Comparison of ENCODE assay signal across 15 mouse cellular contexts in the genomic region with DNA sequence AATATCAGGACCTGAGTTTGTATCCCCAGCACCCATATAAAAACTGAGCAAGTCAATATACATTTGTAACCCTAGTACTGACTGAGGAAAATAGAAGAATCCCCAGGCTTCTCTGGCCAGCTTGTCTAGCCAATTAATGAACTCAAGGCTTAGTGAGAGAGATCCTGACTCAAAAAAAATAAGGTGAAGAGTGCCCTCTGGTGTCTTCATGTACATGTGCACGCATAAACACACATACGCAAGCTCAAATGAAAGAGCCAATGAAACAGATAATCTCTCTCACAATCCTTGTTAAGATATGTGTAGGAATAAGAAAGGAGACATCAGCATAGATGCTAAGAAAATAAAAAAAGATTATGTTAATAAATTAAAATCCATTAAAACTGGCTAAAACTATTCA. TPM values are rescaled to one million over a fixed set of nuclear protein-coding genes. Genes with fewer than 3 reads are reported as not detected.
DNase-seq lines count a peak whose midpoint lies in the region; ATAC-seq and TF ChIP-seq lines count a peak whose summit lies in the region.
"Had no signal": no experiment of that assay in that cellular context is flagged by ENCODE, and none has a peak within 500 bp of the region (broad histone marks: within the 10 kb centered on the region; RNA-seq: fewer than 3 reads in every experiment).

No protein-coding gene starts in this region.

- intact Hi-C loops in gastrocnemius, adult 2 months (cut with DNase I): loop anchor here (1.0 to 5.0 kb wide), 2 partner anchors 118 to 376 kb away; no protein-coding TSS in a partner anchor

- H3K27ac ChIP-seq in gastrocnemius, adult 2 months: no peak overlapping the region
- H3K27ac ChIP-seq in liver, postnatal 0 days (ENCODE audit: low read depth): no peak overlapping the region
- H3K27ac ChIP-seq in liver, embryonic 11.5 days (ENCODE audit: low read depth, low read length): no peak overlapping the region
- H3K27ac ChIP-seq: heart, embryonic 13.5 days had no signal

- H3K27me3 ChIP-seq in liver, postnatal 0 days (ENCODE audit: insufficient read depth, low read length): no peaks in the 10 kb centered on the region; the same call in 1 of the 2 replicates
- H3K27me3 ChIP-seq in liver, embryonic 11.5 days (replicated peaks; ENCODE audit: control insufficient read depth, insufficient read depth, low read length): peaks cover 8% of the 10 kb centered on the region

- no peak overlapping the region for H3K4me2 ChIP-seq in liver, postnatal 0 days (ENCODE audit: low read depth, low read length)
- no peak overlapping the region for H3K4me2 ChIP-seq in liver, embryonic 11.5 days
- H3K4me2 ChIP-seq: heart, embryonic 13.5 days had no signal

- H3K9me3 ChIP-seq in liver, postnatal 0 days (ENCODE audit: low read length): no peaks in the 10 kb centered on the region
- H3K9me3 ChIP-seq in liver, embryonic 11.5 days (ENCODE audit: control insufficient read depth, low read length): no peaks in the 10 kb centered on the region
- H3K9me3 ChIP-seq: heart, embryonic 13.5 days had no signal

- no peak for TF ChIP-seq EP300 in liver, postnatal 0 days (IDR thresholded peaks at IDR 0.05; ENCODE audit: low read depth)

- no peak overlapping the region for H3K4me3 ChIP-seq in gastrocnemius, adult 2 months
- no peak overlapping the region for H3K4me3 ChIP-seq in liver, postnatal 0 days (ENCODE audit: low read depth, low read length)
- H3K4me3 ChIP-seq in liver, embryonic 11.5 days (ENCODE audit: low read depth, low read length): no peak overlapping the region
- H3K4me3 ChIP-seq: heart, embryonic 13.5 days had no signal

- no peaks in the 10 kb centered on the region for H3K36me3 ChIP-seq in liver, postnatal 0 days (replicated peaks; ENCODE audit: insufficient read depth, low read length)
- H3K36me3 ChIP-seq in liver, embryonic 11.5 days (ENCODE audit: control insufficient read depth, insufficient read depth, low read length): no peaks in the 10 kb centered on the region
- H3K36me3 ChIP-seq: heart, embryonic 13.5 days had no signal

- no peak for DNase-seq in gastrocnemius, adult 2 months
- DNase-seq in gastrocnemius, postnatal 25 days: no peak
- DNase-seq in liver, postnatal 0 days: no peak
- DNase-seq in liver, embryonic 11.5 days (ENCODE audit: low spot score): no peak
- peak; percentile 52 for DNase-seq in MEL-GATA-1-ER (ENCODE audit: extremely low read depth, low read depth)
- DNase-seq in naive thymus-derived CD4-positive, alpha-beta T cell, adult 2 months (ENCODE audit: low read depth): peak; percentile 47
- DNase-seq in layer of hippocampus, adult 11-12 months (ENCODE audit: low spot score): no peak
- no peak for DNase-seq in B cell, adult 2 months
- DNase-seq: cerebellum, postnatal 25 days; thymus, adult 2 months had no signal

- ATAC-seq in liver, postnatal 0 days: no peak
- ATAC-seq in liver, embryonic 11.5 days (replicated peaks; ENCODE audit: low FRiP score): no peak
- ATAC-seq: Patski had no signal

- no peaks in the 10 kb centered on the region for H3K4me1 ChIP-seq in liver, postnatal 0 days (ENCODE audit: insufficient read depth)
- H3K4me1 ChIP-seq in liver, embryonic 11.5 days (replicated peaks; ENCODE audit: control insufficient read depth, insufficient read depth, low read length): no peaks in the 10 kb centered on the region
- H3K4me1 ChIP-seq: heart, embryonic 13.5 days had no signal

- peak; percentile 53 for TF ChIP-seq CTCF in gastrocnemius, adult 2 months (IDR thresholded peaks at IDR 0.05)
- peak; percentile 46 for TF ChIP-seq CTCF in liver, postnatal 0 days (IDR thresholded peaks at IDR 0.05; ENCODE audit: low read depth)

- 80% methylated on average over 2 of the region's 2 CpGs for WGBS in liver, postnatal 0 days (ENCODE audit: insufficient replicate concordance)
- WGBS in liver, embryonic 11.5 days: 71% methylated on average over 2 of the region's 2 CpGs

- H3K9ac ChIP-seq in liver, postnatal 0 days (replicated peaks): no peak overlapping the region
- H3K9ac ChIP-seq in liver, embryonic 11.5 days (ENCODE audit: low read depth, low read length): no peak overlapping the region
- H3K9ac ChIP-seq: heart, embryonic 13.5 days had no signal

RNA-seq across cellular contexts. Expression of gene Trex2, which starts 5.1 kb away (rescaled TPM):
- not detected for total RNA-seq in gastrocnemius, adult 2 months (2021)
- not detected for total RNA-seq in gastrocnemius, postnatal 25 days (2021)
- not detected in 2 replicates for polyA plus RNA-seq in liver, postnatal 0 days (2015; fragmentation: Nextera tagmentation; extraction: Ambion mirVana)
- not detected in 2 replicates for polyA plus RNA-seq in liver, embryonic 11.5 days (2014; fragmentation: Nextera tagmentation; extraction: Ambion mirVana)
- polyA plus RNA-seq: forebrain, embryonic 11.5 days; heart, embryonic 13.5 days; liver, embryonic 16.5 days; Patski had no signal

RNA-seq across cellular contexts. Expression of gene Zfp92, which starts 19.1 kb away (rescaled TPM):
- total RNA-seq in gastrocnemius, adult 2 months (2021): under 1 TPM in 1 of 2 experiments, not detected in 1; 0.03 TPM
- total RNA-seq in gastrocnemius, postnatal 25 days (2021): under 1 TPM in 1 of 2 experiments, not detected in 1; 0.05 TPM
- polyA plus RNA-seq in liver, postnatal 0 days (2015; fragmentation: Nextera tagmentation; extraction: Ambion mirVana): not detected in 2 replicates
- 0.06 TPM in 1 of 2 replicates, not detected in the other for polyA plus RNA-seq in liver, embryonic 11.5 days (2014; fragmentation: Nextera tagmentation; extraction: Ambion mirVana)
- polyA plus RNA-seq: heart, embryonic 13.5 days; liver, embryonic 16.5 days had no signal

RNA-seq across cellular contexts. Expression of gene Haus7, which starts 28.8 kb away (rescaled TPM):
- 10 to 100 TPM in 1 of 2 experiments, 1 to 10 TPM in 1; 9.3 to 10.7 TPM for total RNA-seq in gastrocnemius, adult 2 months (2021)
- total RNA-seq in gastrocnemius, postnatal 25 days (2021): 10 to 100 TPM in 1 of 2 experiments, 1 to 10 TPM in 1; 9.8 to 13.3 TPM
- 22.1 and 25.3 TPM in 2 replicates for polyA plus RNA-seq in liver, postnatal 0 days (2015; fragmentation: Nextera tagmentation; extraction: Ambion mirVana)
- polyA plus RNA-seq in liver, embryonic 11.5 days (2014; fragmentation: Nextera tagmentation; extraction: Ambion mirVana): 66.2 and 67.8 TPM in 2 replicates

RNA-seq across cellular contexts. Expression of gene Gm18336, which starts 31.5 kb away (rescaled TPM):
- total RNA-seq in gastrocnemius, adult 2 months (2021): not detected
- total RNA-seq in gastrocnemius, postnatal 25 days (2021): not detected
- polyA plus RNA-seq in liver, postnatal 0 days (2015; fragmentation: Nextera tagmentation; extraction: Ambion mirVana): not detected in 2 replicates
- polyA plus RNA-seq in liver, embryonic 11.5 days (2014; fragmentation: Nextera tagmentation; extraction: Ambion mirVana): not detected in 2 replicates
- polyA plus RNA-seq: forebrain, embryonic 11.5 days; heart, embryonic 13.5 days; liver, embryonic 16.5 days; Patski; small intestine, adult 2 months; thymus, adult 2 months had no signal

RNA-seq across cellular contexts. Expression of gene Bgn, which starts 53.4 kb away (rescaled TPM):
- total RNA-seq in gastrocnemius, adult 2 months (2021): 10 to 100 TPM; 37.5 to 70.6 TPM
- total RNA-seq in gastrocnemius, postnatal 25 days (2021): 100 to 1,000 TPM; 116 to 139 TPM
- 17.4 and 18.3 TPM in 2 replicates for polyA plus RNA-seq in liver, postnatal 0 days (2015; fragmentation: Nextera tagmentation; extraction: Ambion mirVana)
- 21.5 and 22.9 TPM in 2 replicates for polyA plus RNA-seq in liver, embryonic 11.5 days (2014; fragmentation: Nextera tagmentation; extraction: Ambion mirVana)

Comparison
In these comparisons a context has a peak if more than half of its experiments do, and no peak if none do; other contexts are left out.
1. DNase-seq: peak in MEL-GATA-1-ER (single experiment) and naive thymus-derived CD4-positive, alpha-beta T cell, adult 2 months (single experiment); none in gastrocnemius, adult 2 months (single experiment), gastrocnemius, postnatal 25 days (single experiment), liver, postnatal 0 days (single experiment), liver, embryonic 11.5 days (single experiment), layer of hippocampus, adult 11-12 months (single experiment) and B cell, adult 2 months (0 of 2).